8 mouse cellular contexts compared by ENCODE assay signal in the genomic region with DNA sequence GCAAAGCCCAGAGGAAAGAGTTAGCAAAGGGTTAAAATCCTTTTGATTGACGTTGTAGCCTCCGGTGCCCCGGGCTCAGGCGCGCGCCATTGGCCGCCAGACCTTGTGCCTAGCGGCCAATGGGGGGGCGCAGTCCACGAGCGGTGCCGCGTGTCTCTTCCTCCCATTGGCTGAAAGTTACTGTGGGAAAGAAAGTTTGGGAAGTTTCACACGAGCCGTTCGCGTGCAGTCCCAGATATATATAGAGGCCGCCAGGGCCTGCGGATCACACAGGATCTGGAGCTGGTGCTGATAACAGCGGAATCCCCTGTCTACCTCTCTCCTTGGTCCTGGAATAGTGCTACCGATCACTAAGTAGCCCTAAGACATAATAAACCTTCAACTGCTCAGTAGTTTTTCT. TPM values are rescaled to one million over a fixed set of nuclear protein-coding genes. Genes with fewer than 3 reads are reported as not detected.
DNase-seq lines count a peak whose midpoint lies in the region; ATAC-seq and TF ChIP-seq lines count a peak whose summit lies in the region.

No protein-coding gene starts in this region.

- no peak for ATAC-seq in erythroblast, adult 5-6 weeks (replicated peaks; ENCODE audit: low FRiP score, poor library complexity, severe bottlenecking)
- peak; percentile 31; the same call in 1 of the 2 replicates for ATAC-seq in embryonic facial prominence, embryonic 12.5 days (ENCODE audit: insufficient number of reproducible peaks, insufficient read depth, low FRiP score, low TSS enrichment)
- peak; percentile 68 for ATAC-seq in kidney, embryonic 14.5 days (ENCODE audit: low FRiP score, low TSS enrichment)
- ATAC-seq in monocyte, adult 5-6 weeks (replicated peaks; ENCODE audit: insufficient number of reproducible peaks, low FRiP score, low TSS enrichment, poor library complexity, severe bottlenecking) = peak; percentile 77
- ATAC-seq in stomach, embryonic 15.5 days (ENCODE audit: insufficient read depth, low FRiP score, low read depth) = peak; percentile 52

- H3K27ac ChIP-seq in embryonic facial prominence, embryonic 12.5 days = no peak overlapping the region
- peak overlapping the region; percentile 93 for H3K27ac ChIP-seq in heart, adult 2 months
- peak overlapping the region; percentile 97; the same call in 1 of the 2 replicates for H3K27ac ChIP-seq in kidney, embryonic 14.5 days (ENCODE audit: low read depth, low read length)
- peak overlapping the region; percentile 98 for H3K27ac ChIP-seq in stomach, embryonic 15.5 days

- TF ChIP-seq CTCF in heart, adult 2 months (IDR thresholded peaks at IDR 0.05) = no peak

- peak; percentile 94 to 97 for DNase-seq in heart, adult 2 months
- peak; percentile 84 for DNase-seq in liver

- intact Hi-C loops in heart, adult 2 months (cut with DNase I) = loop anchor here (1.0 to 10.0 kb wide), 4 partner anchors 119 to 430 kb away; no protein-coding TSS in a partner anchor

- TF ChIP-seq EP300 in heart, adult 2 months (IDR thresholded peaks at IDR 0.05; ENCODE audit: insufficient read depth, low read depth, low read length) = peak; percentile 98

- H3K4me1 ChIP-seq in erythroblast, embryonic 14.5 days (ENCODE audit: control insufficient read depth) = peaks cover 30% of the 10 kb centered on the region
- peaks cover 45% of the 10 kb centered on the region for H3K4me1 ChIP-seq in embryonic facial prominence, embryonic 12.5 days
- peaks cover 6% of the 10 kb centered on the region for H3K4me1 ChIP-seq in heart, adult 2 months (ENCODE audit: control insufficient read depth, insufficient read depth, low read length)
- peaks cover 51% of the 10 kb centered on the region for H3K4me1 ChIP-seq in kidney, embryonic 14.5 days (ENCODE audit: control insufficient read depth, insufficient read depth, low read length)
- peaks cover 35% of the 10 kb centered on the region for H3K4me1 ChIP-seq in stomach, embryonic 15.5 days

- no peaks in the 10 kb centered on the region for H3K79me2 ChIP-seq in heart, adult 2 months (replicated peaks; ENCODE audit: control insufficient read depth, insufficient read depth, low read length)

- peak overlapping the region; percentile 94 for H3K4me2 ChIP-seq in embryonic facial prominence, embryonic 12.5 days (replicated peaks)
- H3K4me2 ChIP-seq in kidney, embryonic 14.5 days (replicated peaks; ENCODE audit: low read depth, low read length) = peak overlapping the region; percentile 90
- peak overlapping the region; percentile 87 for H3K4me2 ChIP-seq in stomach, embryonic 15.5 days

- peak overlapping the region; percentile 83; the same call in 1 of the 2 replicates for H3K9ac ChIP-seq in embryonic facial prominence, embryonic 12.5 days
- H3K9ac ChIP-seq in heart, adult 2 months (ENCODE audit: low read depth, low read length) = 0 out of 2 replicates have a peak overlapping the region, but pooled peaks have one; percentile 27
- peak overlapping the region; percentile 91 for H3K9ac ChIP-seq in kidney, embryonic 14.5 days (ENCODE audit: low read depth, low read length)
- H3K9ac ChIP-seq in stomach, embryonic 15.5 days = peak overlapping the region; percentile 37; the same call in 1 of the 2 replicates

- peak; percentile 100 for TF ChIP-seq POLR2A in heart, adult 2 months (IDR thresholded peaks at IDR 0.05; ENCODE audit: insufficient read depth, low read depth, low read length)

- peaks cover 5% of the 10 kb centered on the region; the same call in 1 of the 2 replicates for H3K9me3 ChIP-seq in erythroblast, embryonic 14.5 days (ENCODE audit: control insufficient read depth, low read length)
- no peaks in the 10 kb centered on the region for H3K9me3 ChIP-seq in embryonic facial prominence, embryonic 12.5 days
- H3K9me3 ChIP-seq in kidney, embryonic 14.5 days (ENCODE audit: control insufficient read depth, low read length) = no peaks in the 10 kb centered on the region
- no peaks in the 10 kb centered on the region for H3K9me3 ChIP-seq in stomach, embryonic 15.5 days

- H3K36me3 ChIP-seq in erythroblast, embryonic 14.5 days (ENCODE audit: control insufficient read depth) = no peaks in the 10 kb centered on the region
- no peaks in the 10 kb centered on the region for H3K36me3 ChIP-seq in embryonic facial prominence, embryonic 12.5 days
- peaks cover 3% of the 10 kb centered on the region; the same call in 1 of the 2 replicates for H3K36me3 ChIP-seq in heart, adult 2 months (ENCODE audit: control insufficient read depth, insufficient read depth, low read length)
- H3K36me3 ChIP-seq in kidney, embryonic 14.5 days (ENCODE audit: control insufficient read depth, insufficient read depth, low read length) = peaks cover 6% of the 10 kb centered on the region; the same call in 1 of the 2 replicates
- no peaks in the 10 kb centered on the region for H3K36me3 ChIP-seq in stomach, embryonic 15.5 days

- peaks cover 100% of the 10 kb centered on the region for H3K27me3 ChIP-seq in erythroblast, embryonic 14.5 days (ENCODE audit: control insufficient read depth)
- H3K27me3 ChIP-seq in embryonic facial prominence, embryonic 12.5 days = no peaks in the 10 kb centered on the region
- no peaks in the 10 kb centered on the region for H3K27me3 ChIP-seq in heart, adult 2 months (ENCODE audit: control insufficient read depth, insufficient read depth, low read length)
- no peaks in the 10 kb centered on the region for H3K27me3 ChIP-seq in kidney, embryonic 14.5 days (ENCODE audit: control insufficient read depth, insufficient read depth, low read length)
- H3K27me3 ChIP-seq in stomach, embryonic 15.5 days (replicated peaks) = no peaks in the 10 kb centered on the region

- under 1% methylated on average over 21 of the region's 21 CpGs for WGBS in embryonic facial prominence, embryonic 12.5 days
- WGBS in heart, adult 2 months = under 1% methylated on average over 21 of the region's 21 CpGs
- WGBS in kidney, embryonic 14.5 days = under 1% methylated on average over 21 of the region's 21 CpGs
- WGBS in stomach, embryonic 15.5 days = under 1% methylated on average over 21 of the region's 21 CpGs

- peak overlapping the region; percentile 58 for H3K4me3 ChIP-seq in erythroblast, embryonic 14.5 days (replicated peaks)
- peak overlapping the region; percentile 71 for H3K4me3 ChIP-seq in embryonic facial prominence, embryonic 12.5 days
- peak overlapping the region; percentile 68 for H3K4me3 ChIP-seq in heart, adult 2 months
- peak overlapping the region; percentile 85 for H3K4me3 ChIP-seq in kidney, embryonic 14.5 days (ENCODE audit: low read length)
- peak overlapping the region; percentile 60 for H3K4me3 ChIP-seq in stomach, embryonic 15.5 days (replicated peaks)

RNA-seq across cellular contexts. Expression of a gene that starts 0.9 kb away (rescaled TPM):
- 0.19 and 0.32 TPM in 2 replicates for polyA plus RNA-seq in erythroblast, embryonic 14.5 days (2012)
- total RNA-seq in erythroblast, adult 5-6 weeks (2015; ENCODE audit: low replicate concordance) = not detected in 2 replicates
- total RNA-seq in erythroblast, adult 5-6 weeks (2017; ENCODE audit: low replicate concordance) = 0.26 and 10.9 TPM in 2 replicates
- 64.0 and 65.2 TPM in 2 replicates for polyA plus RNA-seq in embryonic facial prominence, embryonic 12.5 days (2016; fragmentation: Nextera tagmentation; extraction: Ambion mirVana)
- total RNA-seq in heart, adult 2 months (2021) = 10 to 100 TPM; 16.2 to 21.4 TPM
- polyA plus RNA-seq in heart, adult 2 months (2012; rRNA removed) = 27.1 and 44.6 TPM in 2 replicates
- polyA plus RNA-seq in kidney, embryonic 14.5 days (2014; fragmentation: Nextera tagmentation; extraction: Ambion mirVana) = 68.7 and 82.2 TPM in 2 replicates
- total RNA-seq in monocyte, adult 5-6 weeks (2017) = 71.3 to 116 TPM (median 105 TPM) in 3 replicates
- 64.4 and 67.1 TPM in 2 replicates for polyA plus RNA-seq in stomach, embryonic 15.5 days (2015; fragmentation: Nextera tagmentation; extraction: Ambion mirVana)

Comparison
In these comparisons a context has a peak if more than half of its experiments do, and no peak if none do; other contexts are left out.
1. H3K9ac ChIP-seq: peak in every context shown above with its lines; median percentile 91 in kidney, embryonic 14.5 days; 83 in embryonic facial prominence, embryonic 12.5 days; 37 in stomach, embryonic 15.5 days; 27 in heart, adult 2 months.
2. RNA of a gene that starts 0.9 kb away (polyA plus RNA-seq): 68.7 to 82.2 TPM in kidney, embryonic 14.5 days, 64.0 to 65.2 TPM in embryonic facial prominence, embryonic 12.5 days, 64.4 to 67.1 TPM in stomach, embryonic 15.5 days and 27.1 to 44.6 TPM in heart, adult 2 months; 0.19 to 0.32 TPM in erythroblast, embryonic 14.5 days; every median in the first group is over 10 times any median in the second.
3. Peak in every context shown above with its lines, with median percentiles within 50 percentile points of each other: H3K4me3 ChIP-seq and H3K4me2 ChIP-seq.